Mouse (Mus musculus): ENCODE data around the gene Ak4. TPM values are rescaled to one million over a fixed set of nuclear protein-coding genes. Genes with fewer than 3 reads are reported as not detected.
"Not testable (repeated sequence)": the region's sequence is repeated elsewhere in the genome, so short reads cannot be mapped to it uniquely, and the experiment has no call there.

The Ak4 gene
- polyA plus RNA-seq, 1 experiment from 2014 or later, result 7.5 TPM

- Histone ChIP-seq H3K36me3 (replicated peaks; ENCODE audit: control insufficient read depth, insufficient read depth, low read depth, low read length) (no peaks in the 10 kb centered on the region), H3K27ac (replicated peaks; ENCODE audit: low read depth, low read length) (no peak overlapping the region), H3K27me3 (ENCODE audit: control insufficient read depth, insufficient read depth, low read length) (no peaks in the 10 kb centered on the region), H3K9me3 (replicated peaks; ENCODE audit: control insufficient read depth, low read length) (no peaks in the 10 kb centered on the region), H3K4me2 (ENCODE audit: low read depth, low read length) (no peak overlapping the region), H3K9ac (replicated peaks; ENCODE audit: low read length) (no peak overlapping the region), H3K4me3 (ENCODE audit: low read depth, low read length) (no peak overlapping the region), H3K4me1 (ENCODE audit: control insufficient read depth, insufficient read depth, low read length) (no peaks in the 10 kb centered on the region)
- 72% methylated on average over 2 of the region's 2 CpGs for WGBS
- no peak for ATAC-seq (replicated peaks; ENCODE audit: insufficient number of reproducible peaks, low FRiP score, low TSS enrichment, low read depth)
- peak; percentile 12 for DNase-seq (ENCODE audit: low spot score)
These were observed 34.1 kb upstream of the Ak4 start for GRCm38 (mm10) chr4:101385002-101385401.

DNA sequence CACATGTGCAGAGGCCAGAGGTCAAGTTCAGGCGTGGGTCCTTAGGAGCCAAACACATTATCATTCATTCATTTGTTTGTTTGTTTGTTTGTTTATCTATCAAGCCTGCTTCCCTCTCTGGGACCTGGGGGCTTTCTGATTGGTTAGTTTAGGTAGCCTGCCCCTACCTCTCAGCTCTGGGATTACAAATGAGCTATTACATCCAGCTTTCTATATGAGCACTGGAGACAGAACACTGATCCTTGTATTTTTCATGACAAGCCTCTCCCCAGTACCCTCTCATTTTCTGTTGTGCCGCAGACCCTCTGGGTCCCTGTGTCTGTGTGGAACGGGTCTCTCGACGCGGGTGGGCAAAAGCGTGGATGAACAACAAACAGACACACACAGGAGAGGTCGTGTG lies 30.8 kb upstream of the Ak4 start:
- WGBS, result 87% methylated on average over 8 of the region's 8 CpGs
- Histone ChIP-seq H3K27me3 (ENCODE audit: control insufficient read depth, insufficient read depth, low read length) (no peaks in the 10 kb centered on the region), H3K4me3 (ENCODE audit: low read depth, low read length) (no peak overlapping the region), H3K36me3 (replicated peaks; ENCODE audit: control insufficient read depth, insufficient read depth, low read depth, low read length) (no peaks in the 10 kb centered on the region), H3K27ac (replicated peaks; ENCODE audit: low read depth, low read length) (no peak overlapping the region), H3K9ac (replicated peaks; ENCODE audit: low read length) (no peak overlapping the region), H3K4me2 (ENCODE audit: low read depth, low read length) (no peak overlapping the region), H3K9me3 (replicated peaks; ENCODE audit: control insufficient read depth, low read length) (no peaks in the 10 kb centered on the region), H3K4me1 (ENCODE audit: control insufficient read depth, insufficient read depth, low read length) (no peaks in the 10 kb centered on the region)
- no peak for DNase-seq (ENCODE audit: low spot score)
- ATAC-seq (replicated peaks; ENCODE audit: insufficient number of reproducible peaks, low FRiP score, low TSS enrichment, low read depth), result no peak

DNA sequence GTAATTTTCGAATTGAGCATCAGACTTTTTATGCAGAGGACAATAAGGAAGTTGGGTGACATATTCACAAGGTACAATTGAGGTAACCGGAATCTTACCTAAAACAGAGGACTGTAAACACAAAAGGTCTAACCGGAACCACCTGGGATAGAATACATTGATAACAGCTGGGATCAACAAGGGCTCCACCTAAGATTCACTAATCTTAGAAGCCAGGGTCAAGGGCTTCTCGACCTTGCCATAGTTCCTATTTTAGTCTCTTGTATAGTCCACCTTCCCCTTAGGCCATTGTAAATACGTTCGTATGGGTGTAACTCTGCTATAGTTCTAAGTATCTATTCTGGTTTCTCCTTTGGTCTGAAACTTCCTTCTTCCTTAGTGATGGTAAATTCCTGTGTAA lies 30.4 kb upstream of the Ak4 start:
- not testable (repeated sequence) for H3K27me3 ChIP-seq (ENCODE audit: control insufficient read depth, insufficient read depth, low read length); DNase-seq (ENCODE audit: low spot score); H3K27ac ChIP-seq (replicated peaks; ENCODE audit: low read depth, low read length); H3K9ac ChIP-seq (replicated peaks; ENCODE audit: low read length); H3K36me3 ChIP-seq (replicated peaks; ENCODE audit: control insufficient read depth, insufficient read depth, low read depth, low read length); H3K9me3 ChIP-seq (replicated peaks; ENCODE audit: control insufficient read depth, low read length); H3K4me2 ChIP-seq (ENCODE audit: low read depth, low read length); H3K4me3 ChIP-seq (ENCODE audit: low read depth, low read length); ATAC-seq (replicated peaks; ENCODE audit: insufficient number of reproducible peaks, low FRiP score, low TSS enrichment, low read depth); H3K4me1 ChIP-seq (ENCODE audit: control insufficient read depth, insufficient read depth, low read length)
- 79% methylated on average over 6 of the region's 6 CpGs for WGBS

DNA sequence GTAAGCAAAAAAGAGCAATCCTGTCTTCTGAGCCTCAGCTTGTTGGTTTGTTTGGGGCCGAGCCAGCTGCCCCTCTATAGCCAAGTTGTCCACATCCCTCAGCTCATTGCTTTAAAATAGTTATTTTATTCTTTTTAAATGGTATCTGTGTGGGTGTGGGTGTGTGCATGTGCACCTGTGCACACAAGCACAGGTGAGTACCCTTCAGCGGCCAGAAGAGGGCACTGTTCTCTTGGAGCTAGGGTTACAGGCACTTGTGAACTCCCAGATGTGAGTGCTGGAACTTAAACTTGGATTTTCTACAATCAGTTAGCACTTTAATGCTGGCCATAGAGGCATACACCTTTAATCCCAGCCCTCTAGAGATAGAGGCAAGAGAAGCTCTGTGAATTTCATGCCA lies 26.8 kb upstream of the Ak4 start:
- no peak overlapping the region for H3K4me3 ChIP-seq (ENCODE audit: low read depth, low read length)
- peak; percentile 54 for DNase-seq (ENCODE audit: low spot score)
- 43% methylated on average over 2 of the region's 2 CpGs for WGBS

GRCm38 (mm10) chr4:101393292-101393711 lies 25.8 kb upstream of the Ak4 start:
- H3K4me2 ChIP-seq (ENCODE audit: low read depth, low read length), result no peak overlapping the region
- DNase-seq (ENCODE audit: low spot score) (no peak), ATAC-seq (replicated peaks; ENCODE audit: insufficient number of reproducible peaks, low FRiP score, low TSS enrichment, low read depth) (no peak)
- no peaks in the 10 kb centered on the region for H3K9me3 ChIP-seq (replicated peaks; ENCODE audit: control insufficient read depth, low read length)
- H3K4me1 ChIP-seq (ENCODE audit: control insufficient read depth, insufficient read depth, low read length), result no peaks in the 10 kb centered on the region
- no peak overlapping the region for H3K4me3 ChIP-seq (ENCODE audit: low read depth, low read length)
- H3K27me3 ChIP-seq (ENCODE audit: control insufficient read depth, insufficient read depth, low read length), result no peaks in the 10 kb centered on the region
- H3K36me3 ChIP-seq (replicated peaks; ENCODE audit: control insufficient read depth, insufficient read depth, low read depth, low read length), result no peaks in the 10 kb centered on the region
- WGBS, result 76% methylated on average over 5 of the region's 5 CpGs
- H3K27ac ChIP-seq (replicated peaks; ENCODE audit: low read depth, low read length), result no peak overlapping the region
- H3K9ac ChIP-seq (replicated peaks; ENCODE audit: low read length), result no peak overlapping the region

More for the DNA sequence above, 26.8 kb upstream of the Ak4 start:
- no peak for ATAC-seq (replicated peaks; ENCODE audit: insufficient number of reproducible peaks, low FRiP score, low TSS enrichment, low read depth)
- H3K27ac ChIP-seq (replicated peaks; ENCODE audit: low read depth, low read length), result no peak overlapping the region
- H3K9ac ChIP-seq (replicated peaks; ENCODE audit: low read length), result no peak overlapping the region
- H3K9me3 ChIP-seq (replicated peaks; ENCODE audit: control insufficient read depth, low read length), result no peaks in the 10 kb centered on the region
- no peaks in the 10 kb centered on the region for H3K36me3 ChIP-seq (replicated peaks; ENCODE audit: control insufficient read depth, insufficient read depth, low read depth, low read length)
- H3K4me1 ChIP-seq (ENCODE audit: control insufficient read depth, insufficient read depth, low read length), result no peaks in the 10 kb centered on the region
- H3K27me3 ChIP-seq (ENCODE audit: control insufficient read depth, insufficient read depth, low read length), result no peaks in the 10 kb centered on the region
- H3K4me2 ChIP-seq (ENCODE audit: low read depth, low read length), result no peak overlapping the region

- WGBS, result 81% methylated on average over 8 of the region's 8 CpGs
- no peaks in the 10 kb centered on the region for H3K27me3 ChIP-seq (ENCODE audit: control insufficient read depth, insufficient read depth, low read length)
- DNase-seq (ENCODE audit: low spot score) (no peak), ATAC-seq (replicated peaks; ENCODE audit: insufficient number of reproducible peaks, low FRiP score, low TSS enrichment, low read depth) (no peak)
- no peak overlapping the region for H3K4me3 ChIP-seq (ENCODE audit: low read depth, low read length)
- H3K4me2 ChIP-seq (ENCODE audit: low read depth, low read length), result no peak overlapping the region
- no peak overlapping the region for H3K27ac ChIP-seq (replicated peaks; ENCODE audit: low read depth, low read length)
- no peak overlapping the region for H3K9ac ChIP-seq (replicated peaks; ENCODE audit: low read length)
- H3K4me1 ChIP-seq (ENCODE audit: control insufficient read depth, insufficient read depth, low read length), result no peaks in the 10 kb centered on the region
- H3K9me3 ChIP-seq (replicated peaks; ENCODE audit: control insufficient read depth, low read length), result no peaks in the 10 kb centered on the region
- no peaks in the 10 kb centered on the region for H3K36me3 ChIP-seq (replicated peaks; ENCODE audit: control insufficient read depth, insufficient read depth, low read depth, low read length)
These were observed 24.0 kb upstream of the Ak4 start for GRCm38 (mm10) chr4:101395021-101395533.

GRCm38 (mm10) chr4:101400025-101400594 lies 19.0 kb upstream of the Ak4 start:
- no peak overlapping the region for H3K4me3 ChIP-seq (ENCODE audit: low read depth, low read length)
- DNase-seq (ENCODE audit: low spot score) (no peak), ATAC-seq (replicated peaks; ENCODE audit: insufficient number of reproducible peaks, low FRiP score, low TSS enrichment, low read depth) (no peak)
- H3K4me1 ChIP-seq (ENCODE audit: control insufficient read depth, insufficient read depth, low read length), result no peaks in the 10 kb centered on the region
- H3K27ac ChIP-seq (replicated peaks; ENCODE audit: low read depth, low read length), result no peak overlapping the region
- H3K4me2 ChIP-seq (ENCODE audit: low read depth, low read length), result no peak overlapping the region
- H3K9me3 ChIP-seq (replicated peaks; ENCODE audit: control insufficient read depth, low read length), result no peaks in the 10 kb centered on the region
- H3K27me3 ChIP-seq (ENCODE audit: control insufficient read depth, insufficient read depth, low read length), result no peaks in the 10 kb centered on the region
- H3K36me3 ChIP-seq (replicated peaks; ENCODE audit: control insufficient read depth, insufficient read depth, low read depth, low read length), result no peaks in the 10 kb centered on the region
- WGBS, result 77% methylated on average over 4 of the region's 4 CpGs
- H3K9ac ChIP-seq (replicated peaks; ENCODE audit: low read length), result no peak overlapping the region

- Histone ChIP-seq H3K36me3 (replicated peaks; ENCODE audit: control insufficient read depth, insufficient read depth, low read depth, low read length) (no peaks in the 10 kb centered on the region), H3K9ac (replicated peaks; ENCODE audit: low read length) (no peak overlapping the region), H3K4me1 (ENCODE audit: control insufficient read depth, insufficient read depth, low read length) (no peaks in the 10 kb centered on the region), H3K9me3 (replicated peaks; ENCODE audit: control insufficient read depth, low read length) (no peaks in the 10 kb centered on the region), H3K4me2 (ENCODE audit: low read depth, low read length) (no peak overlapping the region), H3K27ac (replicated peaks; ENCODE audit: low read depth, low read length) (no peak overlapping the region), H3K4me3 (ENCODE audit: low read depth, low read length) (no peak overlapping the region), H3K27me3 (ENCODE audit: control insufficient read depth, insufficient read depth, low read length) (no peaks in the 10 kb centered on the region)
- DNase-seq (ENCODE audit: low spot score) (no peak), ATAC-seq (replicated peaks; ENCODE audit: insufficient number of reproducible peaks, low FRiP score, low TSS enrichment, low read depth) (no peak)
- 78% methylated on average over 1 of the region's 1 CpGs for WGBS
These were observed 17.1 kb upstream of the Ak4 start for GRCm38 (mm10) chr4:101401945-101402344.
